Comparison of ENCODE assay signal across 12 mouse cellular contexts in genomic region chr16:46584502-46584901, GRCm38 (mm10).
A peak's percentile ranks its signal among the peaks of the same experiment; 100 is the strongest.
DNase-seq lines count a peak whose midpoint lies in the region; ATAC-seq and TF ChIP-seq lines count a peak whose summit lies in the region.
"Had no signal": no experiment of that assay in that cellular context is flagged by ENCODE, and none has a peak within 500 bp of the region (broad histone marks: within the 10 kb centered on the region; RNA-seq: fewer than 3 reads in every experiment).

No protein-coding gene starts in this region.

- TF ChIP-seq CTCF in cerebellum, adult 2 months (IDR thresholded peaks at IDR 0.05; ENCODE audit: borderline replicate concordance, insufficient read depth, low read depth, low read length) = no peak

- no peaks in the 10 kb centered on the region for H3K27me3 ChIP-seq in heart, embryonic 10.5 days (ENCODE audit: insufficient read depth, poor library complexity, severe bottlenecking)
- no peaks in the 10 kb centered on the region for H3K27me3 ChIP-seq in cerebellum, adult 2 months (ENCODE audit: control insufficient read depth, insufficient read depth, low read length)
- no peaks in the 10 kb centered on the region for H3K27me3 ChIP-seq in kidney, embryonic 16.5 days (ENCODE audit: insufficient read depth, low read length)

- intact Hi-C loops in heart, postnatal 10 days (cut with DNase I) = loop anchor here (5.0 kb wide), 1 partner anchor 87 kb away; the partner anchor contains the start of gene Nectin3

- H3K4me3 ChIP-seq in heart, embryonic 10.5 days = no peak overlapping the region
- no peak overlapping the region for H3K4me3 ChIP-seq in cerebellum, adult 2 months (replicated peaks; ENCODE audit: insufficient read depth, low read depth, low read length)
- no peak overlapping the region for H3K4me3 ChIP-seq in kidney, embryonic 16.5 days (ENCODE audit: low read length)
- H3K4me3 ChIP-seq: midbrain, embryonic 10.5 days had no signal

- peak; percentile 20 for DNase-seq in heart, postnatal 10 days
- no peak for DNase-seq in heart, embryonic 10.5 days (ENCODE audit: low spot score)
- DNase-seq in Muller cell, postnatal 12 days (ENCODE audit: inconsistent ontology term) = peak; percentile 85
- peak; percentile 45 to 66 for DNase-seq in cerebellum, adult 2 months
- DNase-seq in thymus, postnatal 14 days = no peak
- no peak for DNase-seq in adrenal gland, postnatal 4 days (ENCODE audit: low spot score in 2 of 2)
- DNase-seq: right cerebral cortex, postnatal 4 days; thymus, postnatal 25 days had no signal

- no peaks in the 10 kb centered on the region for H3K4me1 ChIP-seq in heart, embryonic 10.5 days
- H3K4me1 ChIP-seq in cerebellum, adult 2 months (ENCODE audit: control insufficient read depth, insufficient read depth, low read length) = peaks cover 4% of the 10 kb centered on the region
- no peaks in the 10 kb centered on the region for H3K4me1 ChIP-seq in kidney, embryonic 16.5 days (ENCODE audit: insufficient read depth, low read length)
- H3K4me1 ChIP-seq: midbrain, embryonic 10.5 days had no signal

- H3K27ac ChIP-seq in heart, embryonic 10.5 days = no peak overlapping the region
- H3K27ac ChIP-seq in cerebellum, adult 2 months (ENCODE audit: insufficient read depth, low read length) = no peak overlapping the region
- no peak overlapping the region for H3K27ac ChIP-seq in kidney, embryonic 16.5 days (ENCODE audit: low read length)
- H3K27ac ChIP-seq: midbrain, embryonic 10.5 days had no signal

- H3K36me3 ChIP-seq in heart, embryonic 10.5 days = no peaks in the 10 kb centered on the region
- H3K36me3 ChIP-seq in kidney, embryonic 16.5 days (ENCODE audit: insufficient read depth, low read length) = no peaks in the 10 kb centered on the region
- H3K36me3 ChIP-seq: G1E; midbrain, embryonic 10.5 days had no signal

- ATAC-seq in kidney, embryonic 16.5 days (ENCODE audit: low FRiP score, low TSS enrichment) = peak; percentile 51; the same call in 1 of the 2 replicates
- no peak for ATAC-seq in monocyte, adult 5-6 weeks (replicated peaks; ENCODE audit: insufficient number of reproducible peaks, low FRiP score, low TSS enrichment, poor library complexity, severe bottlenecking)

- H3K4me2 ChIP-seq in kidney, embryonic 16.5 days (replicated peaks; ENCODE audit: low read depth, low read length) = no peak overlapping the region

- no peak for TF ChIP-seq POLR2A in cerebellum, adult 2 months (IDR thresholded peaks at IDR 0.05; ENCODE audit: borderline replicate concordance, insufficient read depth, low read length)

- no peaks in the 10 kb centered on the region for H3K9me3 ChIP-seq in heart, embryonic 10.5 days
- H3K9me3 ChIP-seq in kidney, embryonic 16.5 days (ENCODE audit: low read length) = no peaks in the 10 kb centered on the region
- H3K9me3 ChIP-seq: midbrain, embryonic 10.5 days had no signal

- H3K9ac ChIP-seq in kidney, embryonic 16.5 days (replicated peaks; ENCODE audit: low read length) = no peak overlapping the region

Comparison
In these comparisons a context has a peak if more than half of its experiments do, and no peak if none do; other contexts are left out.
1. DNase-seq: peak in heart, postnatal 10 days (2 of 2), Muller cell, postnatal 12 days (single experiment) and cerebellum, adult 2 months (2 of 2); none in heart, embryonic 10.5 days (single experiment), thymus, postnatal 14 days (single experiment) and adrenal gland, postnatal 4 days (0 of 2).